Mouse (Mus musculus): ENCODE data around the gene Gzmd.

Gene Gzmd

DNA sequence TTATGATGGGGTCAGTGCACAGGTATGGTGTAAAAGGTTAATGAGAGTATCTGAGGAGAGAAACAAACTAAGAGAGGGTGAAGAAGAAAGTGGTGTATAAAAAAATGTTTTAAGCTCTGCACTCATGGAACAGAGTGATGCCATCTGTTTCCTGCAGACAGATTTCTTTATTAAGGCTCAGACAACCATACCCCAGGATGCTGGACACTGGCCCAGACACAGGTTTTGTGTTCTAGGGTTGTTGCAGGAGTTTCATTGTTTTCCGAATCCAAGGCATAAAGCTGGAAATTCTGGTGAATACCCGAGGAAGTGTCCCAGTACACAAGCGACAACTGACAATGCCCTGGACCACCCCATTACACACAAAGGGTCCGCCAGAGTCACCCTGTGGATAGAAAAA is 50.4 kb downstream of the Gzmd start:
- no peak for DNase-seq (ENCODE audit: low spot score in 2 of 2)
